Mouse (Mus musculus): ENCODE measurements around the gene Gripap1. TPM values are rescaled to one million over a fixed set of nuclear protein-coding genes. Genes with fewer than 3 reads are reported as not detected.
A peak's percentile ranks its signal among the peaks of the same experiment; 100 is the strongest.
"Not testable (repeated sequence)": the region's sequence is repeated elsewhere in the genome, so short reads cannot be mapped to it uniquely, and the experiment has no call there.

Gene Gripap1
- polyA plus RNA-seq (2017; shearing (Covaris generic)) = 10 to 100 TPM; 46.6 to 58.8 TPM

DNA sequence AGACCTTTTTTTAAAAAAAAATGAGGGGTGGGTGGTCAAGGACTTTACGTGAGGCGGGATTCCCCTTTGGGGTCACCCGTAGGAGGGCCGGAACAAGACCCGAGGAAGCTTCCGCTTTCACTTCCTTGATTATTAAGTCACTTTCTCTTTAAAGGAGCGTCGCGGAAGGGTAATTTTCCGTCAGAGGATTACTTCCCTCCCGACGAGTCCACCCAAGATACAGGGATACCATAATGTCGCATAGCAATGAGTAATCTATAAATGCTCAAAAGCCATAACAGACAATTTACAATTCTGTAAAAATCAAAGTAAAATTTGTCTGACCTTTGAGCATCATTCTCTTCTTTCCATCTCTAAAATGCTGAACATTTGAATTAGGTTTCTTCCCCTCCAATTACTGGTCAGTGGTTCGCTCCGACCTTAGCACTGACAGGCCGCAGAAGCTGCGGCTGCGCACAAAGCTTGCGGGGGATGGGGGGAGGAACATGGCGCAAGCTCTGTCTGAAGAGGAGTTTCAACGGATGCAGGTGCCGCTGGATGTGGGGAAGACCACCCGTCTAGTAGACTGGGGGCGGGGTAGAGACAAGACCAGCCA lies at the start of gene Gripap1:
Gene Gripap1 (plus strand): TSS at position 224 of the 595 bp plus-strand sequence.
- ATAC-seq = peak; percentile 96

DNA sequence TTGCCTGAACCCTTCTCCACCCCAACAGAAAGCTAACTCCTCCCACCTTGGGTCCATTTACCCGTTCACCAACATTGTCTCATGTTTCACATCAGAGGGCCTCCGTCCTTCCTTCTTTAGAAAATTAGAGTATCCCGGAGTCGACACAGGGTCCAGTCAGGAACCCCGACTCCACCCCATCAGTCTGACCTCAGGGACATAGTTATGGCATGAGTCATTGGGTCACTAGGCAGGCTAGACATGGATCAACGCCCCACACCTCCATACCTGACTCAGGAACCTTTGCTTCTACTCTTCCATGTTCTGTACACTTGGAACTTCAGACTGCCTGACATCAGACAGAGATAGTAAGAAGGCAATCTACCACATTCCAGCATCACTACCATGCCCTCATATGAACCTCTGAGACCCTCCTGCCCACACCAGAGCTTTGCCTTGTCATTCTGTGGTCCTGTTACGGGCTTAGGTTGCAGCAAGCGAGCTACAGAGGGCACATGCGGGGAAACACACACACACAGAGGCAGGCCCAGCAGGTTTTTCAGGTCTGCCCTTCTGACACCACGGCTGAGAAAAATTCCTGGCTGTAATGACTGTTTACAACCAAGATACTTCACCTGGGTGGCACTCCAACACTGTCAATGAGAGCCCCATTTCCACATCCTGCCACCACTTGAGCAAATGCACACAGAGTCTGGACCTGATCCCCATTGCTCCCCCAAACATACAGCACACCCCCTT lies 49.3 kb upstream of the Gripap1 start:
- no peak for ATAC-seq

DNA sequence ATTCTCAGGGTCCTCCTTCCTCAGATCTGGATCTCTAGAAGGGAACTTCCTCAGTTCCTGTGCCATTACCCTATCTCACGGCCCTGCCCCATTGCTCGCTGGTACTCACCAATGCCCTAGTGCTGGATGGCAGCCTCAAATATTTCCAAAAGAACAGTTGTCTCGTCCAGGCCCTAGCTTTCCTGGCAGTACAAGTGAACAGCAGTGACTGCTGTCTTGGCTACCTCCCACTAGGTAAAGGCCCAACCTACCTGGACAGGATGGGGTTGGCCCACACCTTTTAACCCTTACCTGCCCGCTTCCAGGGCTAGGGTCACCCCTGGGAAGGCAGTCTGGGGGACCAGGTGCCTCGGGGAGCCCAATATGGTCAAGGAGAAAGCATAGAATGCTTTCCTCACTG lies 48.5 kb upstream of the Gripap1 start:
- no peak for ATAC-seq

DNA sequence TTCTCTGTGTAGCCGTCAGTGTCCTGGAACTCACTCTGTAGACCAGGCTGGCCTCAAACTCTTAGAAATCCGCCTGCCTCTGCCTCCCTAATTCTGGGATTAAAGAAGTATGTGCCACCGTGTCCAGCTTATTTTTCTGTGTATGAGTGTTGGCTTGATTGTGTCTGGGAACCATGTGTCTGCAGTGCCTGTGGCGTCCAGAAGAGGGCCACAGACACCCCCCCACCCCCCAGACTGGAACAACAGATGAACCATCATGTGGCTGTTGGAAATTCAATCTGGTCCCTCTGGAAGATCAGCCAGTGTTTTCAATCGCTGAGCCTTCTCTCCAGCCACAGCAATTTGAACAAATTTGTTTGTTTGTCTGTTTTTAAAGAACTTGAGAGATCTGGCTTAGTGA lies 46.1 kb upstream of the Gripap1 start:
- ATAC-seq = no peak

DNA sequence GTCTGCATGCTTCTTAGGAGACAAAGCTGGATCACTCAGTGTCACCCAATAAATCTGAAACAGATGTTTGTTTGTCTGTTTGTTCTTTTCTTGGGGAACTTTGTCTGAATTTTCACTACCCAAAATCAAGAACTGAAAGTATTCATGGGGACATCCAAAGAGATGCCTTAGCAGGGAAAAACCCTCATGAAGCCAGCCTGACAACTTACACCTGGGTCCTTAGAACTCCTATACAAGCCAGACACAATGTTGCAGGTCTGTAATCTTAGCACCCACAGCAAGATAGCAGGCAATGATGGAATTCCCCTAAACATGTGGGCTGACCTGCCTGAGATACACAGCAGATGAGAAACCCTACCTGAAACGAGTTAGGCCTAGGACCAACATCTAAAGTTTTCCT lies 44.6 kb upstream of the Gripap1 start:
- ATAC-seq = no peak

DNA sequence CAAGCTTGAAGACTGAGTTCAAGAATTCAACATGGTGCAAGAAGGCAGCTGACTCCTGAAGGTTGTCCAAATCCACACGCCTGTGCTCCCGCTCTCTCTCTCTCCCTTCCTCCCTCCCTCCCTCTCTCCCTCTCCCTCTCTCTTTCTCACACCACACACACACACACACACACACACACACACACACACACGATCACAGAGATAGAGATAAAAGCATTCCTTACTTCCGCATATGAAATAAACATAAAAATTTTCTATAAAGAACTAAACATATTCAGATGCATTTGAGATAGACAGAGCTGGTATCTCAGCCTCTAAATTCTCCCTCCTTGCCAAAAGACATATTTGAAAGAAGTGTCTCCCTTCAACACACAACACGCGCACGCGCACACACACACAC lies 44.1 kb upstream of the Gripap1 start:
- no peak for ATAC-seq

DNA sequence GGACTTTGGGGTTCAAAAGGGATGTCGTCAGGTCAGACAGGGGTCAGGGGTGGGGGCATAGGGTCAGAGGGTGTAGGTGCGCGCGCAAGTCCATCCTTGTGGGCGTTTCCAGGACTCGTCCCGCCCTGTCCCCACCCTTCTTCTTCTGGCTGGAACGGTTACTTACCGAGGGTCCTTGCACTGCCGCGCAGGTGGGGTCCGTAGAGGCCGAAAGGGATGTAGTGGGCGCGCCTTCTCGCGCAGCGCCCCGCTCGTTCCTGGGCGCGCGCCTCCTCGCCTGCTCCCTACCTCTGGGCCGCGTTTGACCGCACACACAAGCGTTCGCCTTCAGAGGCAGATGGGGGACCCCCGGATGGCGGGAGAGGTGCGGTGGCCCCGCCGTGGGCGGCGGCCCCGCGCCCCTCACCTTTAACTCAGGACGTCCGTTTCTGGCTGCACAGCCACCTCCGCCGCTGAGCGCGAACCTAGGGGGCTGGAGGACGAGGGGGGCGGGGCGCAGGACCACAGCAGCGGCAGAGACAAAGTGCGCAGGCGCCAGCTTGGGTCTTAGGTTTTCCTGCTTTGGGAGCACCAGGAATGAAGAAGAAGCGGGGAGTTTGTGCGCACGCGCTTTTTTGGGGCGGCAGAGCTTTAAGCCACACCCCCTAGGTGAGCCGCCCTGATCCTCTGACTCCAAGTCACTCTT lies 39.0 kb upstream of the Gripap1 start, which contains the start of gene Ccdc120:
Gene Ccdc120 (minus strand): TSS at position 474 of the 685 bp plus-strand sequence.
- peak; percentile 10 for ATAC-seq

DNA sequence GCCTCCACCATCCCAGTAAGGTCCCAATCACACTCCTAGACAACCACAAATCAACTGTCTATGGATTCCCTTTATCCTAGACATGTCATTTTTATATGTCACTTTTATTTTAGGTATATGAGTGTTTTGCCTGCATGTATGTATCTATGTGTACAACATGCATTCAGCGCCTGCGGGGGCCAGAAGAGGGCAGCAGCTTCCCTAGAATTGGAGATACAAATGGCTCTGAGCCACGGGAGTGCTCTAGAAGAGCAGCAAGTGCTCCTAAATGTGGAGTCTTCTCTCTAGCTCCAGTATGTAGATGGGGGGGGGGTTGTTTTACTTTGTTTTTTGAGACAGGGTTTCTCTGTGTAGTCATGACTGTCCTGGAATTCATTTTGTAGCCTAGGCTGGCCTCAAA lies 35.9 kb upstream of the Gripap1 start:
- ATAC-seq = not testable (repeated sequence)

DNA sequence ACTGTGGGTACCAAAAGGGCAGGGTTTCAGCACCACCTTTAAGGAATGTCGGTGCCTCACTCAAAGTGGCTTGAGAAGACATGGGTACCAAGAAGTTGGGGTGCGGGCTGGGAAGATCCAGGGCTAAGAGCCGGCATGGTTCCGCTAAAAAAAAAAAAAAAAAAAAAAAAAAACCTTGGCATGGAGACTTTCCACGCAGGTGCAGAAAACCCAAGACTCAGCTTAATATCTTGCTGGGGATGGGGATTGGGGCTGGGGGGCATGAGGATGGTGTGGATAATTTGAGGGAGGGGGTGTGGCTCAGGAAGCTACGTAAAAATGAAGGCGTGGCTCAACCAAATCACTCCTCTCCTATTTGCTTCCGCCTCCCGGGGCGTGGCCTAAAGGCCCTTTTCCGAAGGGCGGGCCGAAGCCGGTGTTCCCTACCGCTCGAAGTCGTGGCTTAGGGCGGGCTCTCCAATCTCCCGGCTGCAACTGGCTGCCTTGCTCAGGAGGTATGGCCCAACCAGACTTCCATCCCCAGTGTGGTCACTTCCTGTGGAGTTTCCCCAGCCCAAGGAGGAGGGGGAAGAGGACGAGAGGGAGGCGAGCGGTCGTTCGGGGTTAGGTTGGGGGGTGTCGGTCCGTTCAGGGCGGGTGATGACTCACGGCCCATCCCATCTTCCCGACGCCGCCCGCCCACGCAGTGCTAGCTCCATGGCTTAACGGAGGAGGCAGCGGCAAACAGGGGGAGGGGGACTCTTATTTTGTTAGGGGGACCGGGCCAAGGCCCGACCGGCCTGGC lies 27.2 kb upstream of the Gripap1 start, which contains the start of gene Tfe3:
Gene Tfe3 (plus strand): TSS at position 424 of the 784 bp plus-strand sequence.
- peak; percentile 94 for ATAC-seq

DNA sequence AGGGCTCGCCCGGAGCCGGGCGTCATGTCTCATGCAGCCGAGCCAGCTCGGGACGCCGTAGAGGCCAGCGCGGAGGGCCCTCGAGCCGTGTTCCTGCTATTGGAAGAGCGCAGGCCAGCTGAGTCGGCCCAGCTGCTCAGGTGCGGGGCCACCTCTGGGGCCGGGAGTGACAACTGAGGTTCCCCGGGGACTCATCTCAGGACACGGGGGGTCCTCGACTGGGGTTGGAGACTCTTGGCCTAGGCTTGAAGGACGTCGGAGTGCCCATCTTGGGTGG lies 26.7 kb upstream of the Gripap1 start:
- no peak for ATAC-seq

DNA sequence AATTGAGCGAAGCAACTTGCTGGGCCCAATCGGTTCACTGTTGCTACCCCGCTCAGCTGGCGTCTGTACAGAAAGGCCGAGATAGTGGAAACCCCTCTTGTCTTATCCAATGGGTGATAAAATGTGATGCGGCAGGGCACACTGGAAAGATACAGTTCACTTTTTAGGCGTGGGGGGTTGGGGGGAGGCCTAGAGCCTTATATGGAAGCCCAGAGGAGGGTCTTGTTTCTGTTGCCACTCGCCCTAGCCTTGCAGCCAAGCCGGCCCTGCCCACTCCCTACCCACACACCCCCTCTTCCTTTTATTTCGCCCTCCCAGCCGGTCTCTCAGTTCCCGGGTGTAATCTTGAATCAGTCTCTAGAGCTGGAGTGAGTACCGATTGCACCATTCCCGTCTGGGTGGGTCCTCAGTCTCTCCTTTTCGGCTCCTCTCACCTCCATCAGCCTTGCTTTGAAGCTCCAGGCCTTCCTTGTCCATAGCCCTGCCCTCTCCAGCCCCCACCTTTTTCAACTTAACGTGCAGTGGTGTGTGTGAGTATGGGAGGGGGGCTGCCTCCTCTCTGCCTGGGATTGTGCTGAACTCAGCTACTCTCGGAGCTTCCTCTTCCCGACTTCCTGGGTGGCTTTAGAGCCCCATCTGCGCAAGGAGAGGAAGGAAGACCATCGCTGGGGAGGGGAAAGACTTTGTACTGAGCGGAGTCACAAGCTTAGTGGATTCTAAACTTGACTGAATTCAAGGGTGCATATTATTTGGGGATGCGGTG lies 25.8 kb upstream of the Gripap1 start:
- ATAC-seq = no peak

DNA sequence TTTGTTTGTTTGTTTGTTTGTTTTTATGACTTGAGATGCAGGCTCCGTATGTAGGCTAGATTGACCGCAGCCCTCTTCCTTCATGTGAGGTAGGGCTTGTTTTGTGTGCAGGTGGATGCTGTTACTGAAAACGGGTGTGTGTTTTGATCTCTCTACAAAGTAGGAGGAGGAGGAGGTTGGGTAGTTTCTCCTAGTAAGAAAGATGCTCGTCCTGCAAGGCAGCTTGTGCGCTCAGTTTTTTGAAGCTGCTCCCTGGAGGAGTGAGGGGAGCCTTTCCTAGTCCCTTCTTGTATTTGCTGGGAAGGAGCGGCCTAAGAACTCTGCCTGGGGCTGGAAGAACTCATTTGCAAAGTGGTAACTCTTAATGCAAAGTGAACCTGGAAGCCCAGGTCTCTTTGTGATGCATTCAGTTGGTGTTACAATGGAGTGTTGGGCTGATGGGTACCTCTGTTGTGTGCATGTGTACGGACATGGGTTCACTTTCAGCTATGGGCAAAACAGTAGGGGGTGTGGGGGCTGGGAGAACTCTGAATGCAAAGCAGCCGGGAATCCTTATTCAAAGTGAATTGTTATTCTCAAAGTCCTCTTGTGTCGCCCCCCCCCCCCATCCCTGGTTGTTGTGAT lies 24.8 kb upstream of the Gripap1 start:
- no peak for ATAC-seq

DNA sequence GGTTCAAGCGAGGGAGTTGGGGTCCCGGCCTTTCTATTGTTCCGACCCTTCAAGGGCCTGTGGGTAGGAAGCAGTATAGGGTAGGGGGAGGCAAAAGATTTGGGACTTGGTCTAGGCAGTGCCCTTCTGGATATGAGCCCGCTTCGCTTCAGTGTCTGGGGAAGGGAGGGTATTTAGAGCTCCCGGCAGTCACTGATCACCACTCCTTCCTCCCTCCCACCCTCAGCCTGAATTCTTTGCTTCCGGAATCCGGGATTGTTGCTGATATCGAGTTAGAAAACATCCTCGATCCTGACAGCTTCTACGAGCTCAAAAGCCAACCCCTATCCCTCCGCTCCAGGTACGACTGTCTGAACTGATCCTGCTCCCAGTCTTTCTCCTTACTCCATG lies 24.3 kb upstream of the Gripap1 start:
- no peak for ATAC-seq

DNA sequence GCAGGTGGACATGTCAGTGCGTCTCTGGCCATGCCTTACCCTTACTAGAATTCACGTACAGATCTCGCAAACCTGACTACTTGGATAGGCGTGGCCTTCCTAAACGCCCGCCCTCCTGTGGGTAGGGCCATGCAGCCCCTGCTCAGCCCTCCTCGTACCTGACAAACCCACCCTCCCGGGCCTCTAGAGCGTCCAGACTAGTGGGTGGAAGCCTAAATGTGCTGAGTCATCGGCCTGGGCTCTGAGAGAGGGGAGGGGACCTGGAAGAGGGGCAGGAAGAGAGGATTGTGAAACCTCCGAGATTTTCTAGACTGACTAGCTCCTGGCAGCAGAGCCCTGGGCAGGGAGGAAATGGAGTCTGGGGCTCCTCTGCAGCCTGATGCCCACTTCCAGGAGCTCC lies 23.8 kb upstream of the Gripap1 start:
- no peak for ATAC-seq

DNA sequence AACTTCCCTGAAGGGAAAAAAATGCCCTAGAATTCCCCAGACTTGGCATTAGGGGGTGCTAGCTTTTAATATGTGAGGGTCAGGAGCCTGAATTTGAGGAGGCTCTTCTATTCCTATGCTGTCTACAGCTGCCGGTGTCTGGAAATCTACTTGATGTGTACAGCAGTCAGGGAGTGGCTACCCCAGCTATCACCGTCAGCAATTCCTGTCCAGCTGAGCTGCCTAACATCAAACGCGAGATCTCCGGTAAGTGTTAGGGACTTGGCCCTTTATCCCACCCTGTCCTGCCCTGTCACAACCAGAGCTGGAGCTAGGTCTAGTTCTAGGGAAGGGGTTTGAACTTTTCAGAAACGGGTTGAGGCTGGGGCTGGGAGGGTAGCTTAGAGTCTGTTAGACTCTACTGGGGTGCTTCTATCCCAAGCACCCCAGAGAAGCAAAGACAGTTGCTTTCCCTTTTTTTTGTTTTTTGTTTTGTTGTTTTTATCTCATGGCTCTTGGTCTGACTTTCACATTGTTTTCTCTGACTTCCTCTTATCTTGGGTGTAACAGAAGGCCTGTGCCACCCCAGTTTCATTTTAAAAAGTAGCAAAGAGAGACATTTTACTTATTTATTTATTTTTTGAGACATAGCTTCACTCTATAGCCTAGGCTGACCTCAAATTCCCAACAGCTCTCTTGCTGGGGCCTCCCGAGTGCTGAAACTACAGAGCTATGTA lies 20.1 kb upstream of the Gripap1 start:
- no peak for ATAC-seq

DNA sequence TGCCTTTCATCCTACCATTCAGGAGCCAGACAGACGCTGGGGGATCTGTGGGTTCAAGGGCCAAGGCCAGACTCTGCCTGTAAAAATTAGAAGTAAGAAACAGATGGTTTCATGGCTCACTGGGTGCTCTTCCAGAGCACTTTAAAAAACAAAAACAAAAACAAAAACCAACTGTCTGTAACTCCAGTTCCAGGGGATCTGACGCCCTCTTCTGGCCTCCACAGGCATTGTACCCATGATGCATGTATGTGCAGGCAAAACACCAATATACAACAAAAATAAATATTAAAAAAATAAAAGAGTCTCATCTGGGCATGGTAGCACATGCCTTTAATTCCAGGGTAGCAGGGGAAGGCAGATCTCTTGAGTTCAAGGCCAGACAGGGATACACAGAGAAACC lies 16.8 kb upstream of the Gripap1 start:
- no peak for ATAC-seq

DNA sequence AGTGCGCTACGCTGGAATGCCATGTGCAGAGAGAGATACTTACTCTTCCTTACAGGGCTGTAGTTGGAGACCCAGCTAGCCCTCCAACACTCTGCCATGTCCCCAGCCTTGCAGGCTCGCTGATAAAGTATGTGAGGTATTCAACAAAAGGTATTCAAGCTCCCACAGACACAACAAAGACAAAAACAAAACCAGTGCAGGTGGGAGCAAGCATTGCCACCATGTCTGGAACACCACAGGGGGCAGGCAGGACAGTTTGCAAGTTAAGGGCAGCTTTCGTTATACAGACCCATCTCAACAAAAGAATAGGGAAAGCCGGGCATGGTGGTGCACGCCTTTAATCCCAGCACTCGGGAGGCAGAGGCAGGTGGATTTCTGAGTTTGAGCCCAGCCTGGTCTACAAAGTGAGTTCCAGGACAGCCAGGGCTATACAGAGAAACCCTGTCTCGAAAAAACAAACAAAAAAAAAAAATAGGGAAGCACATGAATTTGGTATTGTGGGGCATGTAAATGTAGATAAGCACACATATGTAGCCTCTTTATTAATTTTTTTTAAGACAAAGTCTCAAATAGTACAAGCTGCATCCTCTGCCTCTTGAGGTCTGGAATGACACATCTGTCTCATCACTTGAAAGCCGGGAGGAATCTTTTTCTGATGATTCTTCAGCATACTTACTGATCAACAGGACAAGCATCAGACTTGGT lies 13.9 kb upstream of the Gripap1 start:
- ATAC-seq = no peak

DNA sequence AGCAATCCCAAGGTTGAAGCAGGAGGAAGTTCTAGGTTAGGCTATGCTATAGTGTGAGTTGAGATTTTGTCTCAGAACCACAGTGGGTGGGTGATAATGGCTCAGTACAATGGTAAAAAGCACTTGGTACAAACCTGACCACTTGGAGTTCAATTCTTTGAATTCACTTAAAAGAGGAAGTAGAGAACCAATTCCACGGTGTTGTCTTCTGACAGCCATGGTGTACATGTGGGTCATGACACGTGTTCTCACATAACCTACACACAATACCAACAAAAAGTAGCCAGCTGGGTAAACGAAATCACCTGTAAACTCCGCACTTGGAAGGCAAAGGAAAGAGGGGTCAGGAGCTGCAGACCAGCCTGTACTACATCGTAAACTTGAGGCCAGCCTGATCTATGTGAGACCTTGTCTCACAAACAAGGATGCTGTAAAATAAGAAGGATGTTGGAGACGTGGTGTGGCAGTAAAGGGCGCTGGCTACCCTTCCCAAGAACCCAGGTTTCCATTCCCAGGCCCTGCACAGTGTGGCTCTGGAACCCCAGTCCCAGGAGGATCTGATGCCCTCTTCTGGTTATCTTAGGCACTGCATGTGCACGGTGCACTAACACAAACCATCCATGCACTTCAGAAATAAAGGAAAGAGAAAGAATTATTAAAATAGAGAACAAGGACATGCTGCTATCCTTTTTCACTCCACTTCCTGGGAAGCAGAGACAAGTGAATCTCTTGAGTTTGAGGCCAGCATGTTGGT lies 13.1 kb upstream of the Gripap1 start:
- ATAC-seq = no peak

DNA sequence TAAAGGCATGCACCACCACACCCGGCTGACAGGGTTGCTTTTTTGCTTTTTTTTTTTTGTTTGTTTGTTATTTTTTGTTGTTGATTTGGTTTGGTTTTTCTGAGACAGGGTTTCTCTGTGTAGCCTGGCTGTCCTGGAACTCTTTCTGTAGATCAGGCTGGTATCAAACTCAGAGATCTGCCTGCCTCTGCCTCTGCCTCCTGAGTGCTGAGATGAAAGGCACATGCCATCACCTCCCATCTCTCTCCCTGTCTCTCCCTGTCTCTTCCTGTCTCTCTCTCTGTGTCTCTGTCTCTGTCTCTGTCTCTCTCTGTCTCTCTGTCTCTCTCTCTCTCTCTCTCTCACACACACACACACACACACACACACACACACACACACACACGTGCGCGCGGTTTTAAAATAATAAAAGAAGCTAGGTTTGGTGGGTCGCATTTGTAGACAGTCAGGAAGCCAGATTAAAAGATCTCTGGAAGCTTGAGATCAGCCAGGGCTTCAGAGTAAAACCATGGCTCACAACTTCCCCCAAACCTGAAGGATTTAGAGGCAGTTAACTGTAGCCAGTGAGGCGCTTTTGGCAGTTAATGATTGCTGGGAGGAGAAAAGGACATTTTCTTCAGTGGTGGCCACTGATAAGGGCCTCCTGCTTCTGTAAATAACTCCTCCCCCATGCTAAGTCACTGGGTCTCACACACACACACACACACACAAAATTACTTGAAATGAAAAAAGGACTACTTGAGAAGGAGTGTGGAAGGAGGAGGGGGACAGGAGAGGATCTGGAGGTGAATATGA lies 10.9 kb upstream of the Gripap1 start:
- ATAC-seq = no peak
